In the genomic region with DNA sequence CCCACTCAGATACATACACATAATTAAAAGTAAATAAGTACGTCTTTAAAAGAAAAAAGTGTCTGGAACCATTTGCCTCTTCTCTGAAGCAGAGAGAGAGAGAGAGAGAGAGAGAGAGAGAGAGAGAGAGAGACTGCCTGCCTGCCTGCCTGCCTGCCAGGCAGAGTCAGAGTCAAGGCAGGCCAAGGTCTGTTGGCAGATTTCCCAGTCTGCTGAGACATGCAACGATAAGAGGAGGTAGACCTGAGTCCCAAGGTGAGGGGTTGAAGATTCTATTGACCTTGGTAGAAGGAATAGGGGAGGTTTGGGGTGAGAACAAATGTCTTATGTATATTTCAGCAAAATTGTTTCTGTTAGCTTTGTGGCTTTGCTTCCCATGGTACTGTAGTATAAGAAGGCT, we compare ENCODE assay signal across 11 mouse cellular contexts. TPM values are rescaled to one million over a fixed set of nuclear protein-coding genes. Genes with fewer than 3 reads are reported as not detected.
A peak's percentile ranks its signal among the peaks of the same experiment; 100 is the strongest.
DNase-seq lines count a peak whose midpoint lies in the region; ATAC-seq and TF ChIP-seq lines count a peak whose summit lies in the region.
"Had no signal": no experiment of that assay in that cellular context is flagged by ENCODE, and none has a peak within 500 bp of the region (broad histone marks: within the 10 kb centered on the region; RNA-seq: fewer than 3 reads in every experiment).

No protein-coding gene starts in this region.

- no peak for TF ChIP-seq EP300 in heart, postnatal 0 days (IDR thresholded peaks at IDR 0.05; ENCODE audit: low read depth)

- no peak overlapping the region for H3K4me3 ChIP-seq in heart, postnatal 0 days (ENCODE audit: low read depth, low read length)
- H3K4me3 ChIP-seq in hindbrain, embryonic 13.5 days, result no peak overlapping the region
- H3K4me3 ChIP-seq: limb, embryonic 10.5 days; midbrain, embryonic 12.5 days had no signal

- no peak overlapping the region for H3K27ac ChIP-seq in heart, postnatal 0 days (ENCODE audit: low read depth)
- H3K27ac ChIP-seq in hindbrain, embryonic 13.5 days, result no peak overlapping the region

- no peaks in the 10 kb centered on the region for H3K36me3 ChIP-seq in heart, postnatal 0 days (replicated peaks; ENCODE audit: control insufficient read depth, insufficient read depth, low read length)
- no peaks in the 10 kb centered on the region for H3K36me3 ChIP-seq in hindbrain, embryonic 13.5 days
- H3K36me3 ChIP-seq: limb, embryonic 10.5 days; midbrain, embryonic 12.5 days had no signal

- no peak overlapping the region for H3K4me2 ChIP-seq in heart, postnatal 0 days (ENCODE audit: low read depth, low read length)
- no peak overlapping the region for H3K4me2 ChIP-seq in hindbrain, embryonic 13.5 days
- H3K4me2 ChIP-seq: midbrain, embryonic 12.5 days had no signal

- no peak for TF ChIP-seq CTCF in heart, postnatal 0 days (IDR thresholded peaks at IDR 0.05; ENCODE audit: low read depth)

- peak; percentile 25 for DNase-seq in heart, postnatal 0 days (ENCODE audit: low spot score)
- no peak for DNase-seq in heart, adult 8-10 months (ENCODE audit: low spot score)
- peak; percentile 24 for DNase-seq in 416B (ENCODE audit: low read depth)
- DNase-seq in adrenal gland, postnatal 10 days, result peak; percentile 76
- DNase-seq in kidney, postnatal 10 days, result peak; percentile 50
- DNase-seq in spleen, adult 18-20 months, result no peak
- DNase-seq: lung, adult 2 months had no signal

- no peaks in the 10 kb centered on the region for H3K27me3 ChIP-seq in heart, postnatal 0 days (ENCODE audit: control insufficient read depth, insufficient read depth, low read length)
- no peaks in the 10 kb centered on the region for H3K27me3 ChIP-seq in hindbrain, embryonic 13.5 days
- H3K27me3 ChIP-seq: midbrain, embryonic 12.5 days had no signal

- no peaks in the 10 kb centered on the region for H3K4me1 ChIP-seq in heart, postnatal 0 days (ENCODE audit: control insufficient read depth, insufficient read depth)
- H3K4me1 ChIP-seq in hindbrain, embryonic 13.5 days (replicated peaks), result peaks cover 4% of the 10 kb centered on the region; the same call in 1 of the 2 replicates
- H3K4me1 ChIP-seq: limb, embryonic 10.5 days had no signal

- 20% methylated on average over 2 of the region's 2 CpGs for WGBS in heart, postnatal 0 days
- 54% methylated on average over 2 of the region's 2 CpGs for WGBS in hindbrain, embryonic 13.5 days

- peak; percentile 64 for ATAC-seq in heart, postnatal 0 days (ENCODE audit: insufficient read depth, low read depth)
- no peak for ATAC-seq in hindbrain, embryonic 13.5 days (ENCODE audit: low FRiP score)

- H3K9ac ChIP-seq in heart, postnatal 0 days (replicated peaks; ENCODE audit: low read depth, low read length), result no peak overlapping the region
- H3K9ac ChIP-seq in hindbrain, embryonic 13.5 days, result no peak overlapping the region
- H3K9ac ChIP-seq: midbrain, embryonic 12.5 days had no signal

- H3K9me3 ChIP-seq in heart, postnatal 0 days (replicated peaks; ENCODE audit: control insufficient read depth, low read length), result no peaks in the 10 kb centered on the region
- H3K9me3 ChIP-seq in hindbrain, embryonic 13.5 days, result no peaks in the 10 kb centered on the region
- H3K9me3 ChIP-seq: limb, embryonic 10.5 days; midbrain, embryonic 12.5 days had no signal

RNA-seq across cellular contexts. Expression of gene Slc38a11, which starts 42.9 kb away (rescaled TPM):
- not detected in 2 replicates for total RNA-seq in heart, postnatal 0 days (2014; rRNA removed; ENCODE audit: low replicate concordance)
- 0.41 and 0.44 TPM in 2 replicates for polyA plus RNA-seq in heart, postnatal 0 days (2015; fragmentation: Nextera tagmentation; extraction: Ambion mirVana)
- 1 to 10 TPM in 3 of 4 experiments, under 1 TPM in 1; 0.91 to 2.5 (median 1.6) TPM for total RNA-seq in heart, adult 8-10 months (2022)
- 10 to 100 TPM; 20.9 to 22.6 TPM for total RNA-seq in adrenal gland, postnatal 10 days (2021)
- 1.3 and 1.5 TPM in 2 replicates for polyA plus RNA-seq in hindbrain, embryonic 13.5 days (2015; fragmentation: Nextera tagmentation; extraction: Ambion mirVana)
- total RNA-seq: hematopoietic stem cell, adult 5-6 weeks had no signal
- polyA plus RNA-seq: limb, embryonic 10.5 days had no signal

Comparison
In these comparisons a context has a peak if more than half of its experiments do, and no peak if none do; other contexts are left out.
1. DNase-seq: peak in heart, postnatal 0 days (single experiment), 416B (single experiment), adrenal gland, postnatal 10 days (single experiment) and kidney, postnatal 10 days (single experiment); none in heart, adult 8-10 months (single experiment) and spleen, adult 18-20 months (0 of 2).
2. RNA of gene Slc38a11, which starts 42.9 kb away (total RNA-seq): 20.9 to 22.6 TPM in adrenal gland, postnatal 10 days; 0.91 to 2.5 TPM in heart, adult 8-10 months and not detected in heart, postnatal 0 days; every median in the first group is over 4 times any median in the second.